Mouse (Mus musculus) ES-E14 (cell line): ENCODE results near the gene Cep128.

Experiments
- HCFC1 ChIP-seq: IDR thresholded peaks from 2 replicates; pipeline ENCODE4 v1.6.1; 2012; ENCODE audit warnings: low read length, inconsistent platforms, borderline replicate concordance; ENCODE audit not compliant: insufficient read depth
- MAFK ChIP-seq: IDR thresholded peaks from 2 replicates; pipeline ENCODE4 v1.6.1; 2014; ENCODE audit warnings: mild to moderate bottlenecking, low read depth, low read length, inconsistent platforms; ENCODE audit not compliant: insufficient read depth
- ZNF384 ChIP-seq: IDR thresholded peaks from 2 replicates; pipeline ENCODE4 v1.6.1; 2012; ENCODE audit warnings: low read depth, low read length, inconsistent platforms

DNA sequence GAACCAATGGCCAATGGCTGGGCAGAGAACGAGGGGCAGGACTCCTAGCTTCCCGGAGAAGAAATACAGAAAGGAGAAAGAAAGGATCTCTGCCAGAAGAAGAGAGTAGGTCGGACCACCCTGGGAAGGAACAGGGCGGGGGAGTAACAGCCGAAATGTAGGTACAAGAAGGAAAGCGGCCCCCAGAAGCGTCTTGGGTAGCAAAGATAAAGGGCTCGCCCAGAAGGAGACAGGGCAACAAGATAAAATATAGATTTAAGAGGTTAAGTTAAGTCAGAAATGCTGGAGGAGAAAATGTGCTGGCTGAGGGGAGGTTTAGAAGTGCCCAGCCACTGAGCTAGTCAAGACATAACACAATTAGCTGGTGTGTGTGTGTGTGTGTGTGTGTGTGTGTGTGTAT lies 30.4 kb downstream of the Cep128 start:
- TF ChIP-seq HCFC1 (no peak), MAFK (no peak), ZNF384 (no peak)
